Mouse (Mus musculus) neural tube, embryonic 14.5 days (tissue): ENCODE data around the gene Scamp1. TPM values are rescaled to one million over a fixed set of nuclear protein-coding genes. Genes with fewer than 3 reads are reported as not detected.
A peak's percentile ranks its signal among the peaks of the same experiment; 100 is the strongest.
"Not testable (repeated sequence)": the region's sequence is repeated elsewhere in the genome, so short reads cannot be mapped to it uniquely, and the experiment has no call there.

Source experiments
- ATAC-seq: fragments of 200-750 bp; cut with Nextera tagmentation; 2 replicates; pipeline ENCODE4 v1.8.0; 2017; ENCODE audit warnings: low read depth, mild to moderate bottlenecking, moderate TSS enrichment, moderate library complexity
- H3K27ac ChIP-seq: fragments of 300-500 bp; sonication (generic); 2 replicates; pipeline ENCODE4 v1.5.1; 2014; ENCODE audit warnings: low read depth, mild to moderate bottlenecking, control low read depth, low read length, moderate library complexity, mixed read lengths
- H3K27me3 ChIP-seq: fragments of 300-500 bp; sonication (generic); 2 replicates; pipeline ENCODE4 v1.6.1; 2014; ENCODE audit warnings: low read length; ENCODE audit not compliant: control insufficient read depth, insufficient read depth
- H3K36me3 ChIP-seq: fragments of 300-500 bp; sonication (generic); 2 replicates; pipeline ENCODE4 v1.6.1; 2014; ENCODE audit warnings: low read length, mixed read lengths; ENCODE audit not compliant: control insufficient read depth, insufficient read depth
- H3K4me1 ChIP-seq: fragments of 300-500 bp; sonication (generic); 2 replicates; pipeline ENCODE4 v1.6.1; 2014; ENCODE audit warnings: low read length; ENCODE audit not compliant: control insufficient read depth, insufficient read depth
- H3K4me2 ChIP-seq: fragments of 300-500 bp; sonication (generic); 2 replicates; pipeline ENCODE4 v1.6.1; 2014; ENCODE audit warnings: mild to moderate bottlenecking, low read depth, low read length, control low read depth
- H3K4me3 ChIP-seq: fragments of 300-500 bp; sonication (generic); 2 replicates; pipeline ENCODE4 v1.5.1; 2014; ENCODE audit warnings: low read depth, low read length, control low read depth, mixed read lengths
- H3K9ac ChIP-seq: fragments of 300-500 bp; sonication (generic); replicated peaks from 2 replicates; pipeline ENCODE4 v1.6.1; 2014; ENCODE audit warnings: low read depth, mild to moderate bottlenecking, control low read depth, low read length, mixed read lengths
- H3K9me3 ChIP-seq: fragments of 300-500 bp; sonication (generic); 2 replicates; pipeline ENCODE4 v1.6.1; 2016; ENCODE audit warnings: low read length; ENCODE audit not compliant: control insufficient read depth
- WGBS: fragments of 180-500 bp; shearing (Covaris S2); extraction: QIAGEN DNeasy Blood & Tissue Kit; methylation state at CpG from one replicate; pipeline ENCODE4 v1.1.7; 2014; 5-methylcytosine and 5-hydroxymethylcytosine counted together
- polyA plus RNA-seq: library from polyadenylated mRNA; unstranded; fragments of >200 nt; fragmentation: Nextera tagmentation; extraction: Ambion mirVana; gene quantifications from 2 replicates; pipeline ENCODE4 v1.2.1, GENCODE M21; 2014

The Scamp1 gene
- polyA plus RNA-seq = 181 and 182 TPM in 2 replicates

DNA sequence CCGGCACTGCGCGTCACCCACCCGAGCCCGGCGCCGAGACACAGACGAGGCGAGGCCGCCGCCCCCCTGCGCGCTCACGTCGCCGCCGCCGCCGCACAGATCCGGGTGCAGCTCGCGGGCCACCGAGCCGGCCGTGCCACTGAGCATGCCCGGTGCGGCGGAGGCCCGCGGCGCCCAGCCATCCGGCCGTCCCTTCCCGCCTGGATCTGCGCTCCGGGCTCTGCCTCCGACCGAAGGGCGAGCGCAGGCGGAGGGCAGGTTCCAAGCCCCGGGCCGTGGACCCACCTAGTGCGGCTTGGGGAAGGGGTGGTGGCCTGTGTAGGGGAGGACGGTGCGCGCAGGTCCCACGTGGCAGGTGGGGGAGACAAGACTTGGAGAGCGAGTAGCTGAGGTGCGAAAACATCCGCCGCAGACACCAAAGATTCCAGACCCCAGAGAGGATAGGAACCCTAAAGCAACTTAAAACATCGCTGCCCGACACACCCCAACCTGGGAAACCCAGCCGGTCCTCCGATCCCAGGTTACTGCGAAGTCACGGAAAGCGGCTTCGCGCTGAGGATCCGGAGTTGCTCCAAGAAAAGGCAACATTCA lies at the start of gene Scamp1:
Scamp1 (minus strand) TSS at position 577 of the 591 bp plus-strand sequence.
- H3K9me3 ChIP-seq = no peaks in the 10 kb centered on the region
- ATAC-seq = peak; percentile 97
- peak within 1 kb of the TSS; percentile 69 for H3K4me2 ChIP-seq
- peak within 1 kb of the TSS; percentile 93 for H3K27ac ChIP-seq
- peaks cover 15% of the 10 kb centered on the region for H3K4me1 ChIP-seq
- 2% methylated on average over 40 of the region's 62 CpGs for whole genome bisulfite sequencing
- peak within 1 kb of the TSS; percentile 80 for H3K4me3 ChIP-seq
- no peaks in the 10 kb centered on the region for H3K27me3 ChIP-seq
- H3K9ac ChIP-seq = peak within 1 kb of the TSS; percentile 99
- H3K36me3 ChIP-seq = no peaks in the 10 kb centered on the region

DNA sequence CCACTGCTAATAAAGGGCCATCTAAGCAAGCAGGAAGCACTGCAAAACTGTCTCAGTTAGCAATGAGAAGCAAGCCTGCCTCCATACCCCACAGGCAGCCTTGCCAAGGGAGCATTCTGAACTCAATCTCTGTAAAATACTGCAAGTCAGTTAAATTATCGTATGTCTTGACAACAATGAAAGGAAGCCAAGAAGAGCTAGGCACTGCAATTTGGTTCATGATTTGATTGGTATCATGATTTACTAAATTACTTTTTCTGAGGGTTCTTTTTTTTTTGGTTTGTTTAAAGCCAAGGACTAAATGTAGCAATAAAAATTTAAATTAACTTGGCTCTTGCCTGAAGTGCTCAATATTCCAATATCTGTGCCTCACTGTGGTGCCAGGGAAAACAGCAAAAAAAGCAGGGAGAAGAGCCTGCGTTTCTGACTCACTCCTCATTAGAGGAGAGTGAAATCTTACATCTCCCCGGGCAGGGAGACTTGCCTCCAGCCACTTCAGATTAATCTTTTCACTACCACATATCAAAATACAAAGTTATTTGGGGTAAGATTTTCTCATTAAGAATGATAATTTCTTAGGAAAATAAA lies 44.8 kb upstream of the Scamp1 start:
- Histone ChIP-seq H3K4me1 (no peaks in the 10 kb centered on the region), H3K4me3 (no peak overlapping the region), H3K27me3 (no peaks in the 10 kb centered on the region), H3K27ac (peak overlapping the region; percentile 34; the same call in 1 of the 2 replicates), H3K9ac (no peak overlapping the region), H3K4me2 (no peak overlapping the region), H3K36me3 (no peaks in the 10 kb centered on the region), H3K9me3 (no peaks in the 10 kb centered on the region)
- WGBS = 59% methylated on average over 3 of the region's 3 CpGs
- peak; percentile 34; the same call in 1 of the 2 replicates for ATAC-seq

DNA sequence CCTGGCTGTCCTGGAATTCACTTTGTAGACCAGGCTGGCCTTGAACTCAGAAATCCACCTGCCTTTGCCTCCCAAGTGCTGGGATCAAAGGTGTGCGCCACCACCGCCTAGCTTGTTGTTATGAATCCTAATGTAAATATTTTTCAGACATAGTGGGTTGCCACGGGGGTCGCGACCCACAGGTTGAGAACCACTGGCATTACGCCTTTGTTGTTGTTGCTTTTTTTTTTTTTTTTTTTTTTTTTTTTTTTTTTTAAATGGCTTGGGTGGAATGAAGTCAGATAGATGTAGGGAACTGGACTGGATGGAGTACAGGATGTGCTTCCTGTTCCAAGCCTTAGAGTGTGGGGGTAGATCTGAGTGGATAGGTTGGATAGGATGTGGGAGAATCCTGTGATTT lies 43.3 kb upstream of the Scamp1 start:
- not testable (repeated sequence) for H3K9ac ChIP-seq, H3K4me3 ChIP-seq, H3K27ac ChIP-seq, ATAC-seq, H3K4me1 ChIP-seq, H3K9me3 ChIP-seq, H3K36me3 ChIP-seq, H3K4me2 ChIP-seq, H3K27me3 ChIP-seq
- WGBS = 94% methylated on average over 6 of the region's 6 CpGs

DNA sequence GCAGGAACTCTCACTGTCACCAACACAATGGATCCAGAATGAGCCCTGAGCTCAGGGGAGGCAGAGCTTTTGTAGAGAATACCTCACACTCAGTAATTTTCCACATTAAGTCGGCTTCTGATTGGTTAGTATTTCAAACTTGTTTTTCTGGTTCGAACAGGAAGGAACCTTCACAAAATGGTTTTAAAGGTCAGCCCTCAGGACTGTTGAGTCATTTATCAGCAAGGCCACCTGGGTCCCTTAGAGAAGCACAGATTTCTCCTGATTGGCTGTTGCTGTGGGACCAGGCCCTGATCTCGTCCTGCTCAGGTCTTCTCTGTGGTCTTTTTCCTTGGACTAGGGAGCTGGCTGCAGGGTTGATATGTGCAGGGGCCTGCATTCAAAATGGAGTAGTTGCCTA lies 42.4 kb upstream of the Scamp1 start:
- H3K9me3 ChIP-seq = no peaks in the 10 kb centered on the region; the same call in 1 of the 2 replicates
- no peak overlapping the region for H3K27ac ChIP-seq
- no peaks in the 10 kb centered on the region for H3K27me3 ChIP-seq
- no peaks in the 10 kb centered on the region for H3K36me3 ChIP-seq
- no peak overlapping the region for H3K9ac ChIP-seq
- no peak overlapping the region for H3K4me2 ChIP-seq
- 74% methylated on average over 3 of the region's 3 CpGs for WGBS
- no peaks in the 10 kb centered on the region for H3K4me1 ChIP-seq
- no peak for ATAC-seq
- H3K4me3 ChIP-seq = no peak overlapping the region

- Histone ChIP-seq H3K27me3 (no peaks in the 10 kb centered on the region), H3K9me3 (no peaks in the 10 kb centered on the region; the same call in 1 of the 2 replicates), H3K4me3 (no peak overlapping the region), H3K36me3 (no peaks in the 10 kb centered on the region), H3K4me1 (no peaks in the 10 kb centered on the region), H3K4me2 (no peak overlapping the region), H3K27ac (no peak overlapping the region), H3K9ac (no peak overlapping the region)
- WGBS = 92% methylated on average over 4 of the region's 4 CpGs
- no peak for ATAC-seq
Measured at GRCm38 (mm10) chr13:94322475-94322874, 36.8 kb upstream of the Scamp1 start.

DNA sequence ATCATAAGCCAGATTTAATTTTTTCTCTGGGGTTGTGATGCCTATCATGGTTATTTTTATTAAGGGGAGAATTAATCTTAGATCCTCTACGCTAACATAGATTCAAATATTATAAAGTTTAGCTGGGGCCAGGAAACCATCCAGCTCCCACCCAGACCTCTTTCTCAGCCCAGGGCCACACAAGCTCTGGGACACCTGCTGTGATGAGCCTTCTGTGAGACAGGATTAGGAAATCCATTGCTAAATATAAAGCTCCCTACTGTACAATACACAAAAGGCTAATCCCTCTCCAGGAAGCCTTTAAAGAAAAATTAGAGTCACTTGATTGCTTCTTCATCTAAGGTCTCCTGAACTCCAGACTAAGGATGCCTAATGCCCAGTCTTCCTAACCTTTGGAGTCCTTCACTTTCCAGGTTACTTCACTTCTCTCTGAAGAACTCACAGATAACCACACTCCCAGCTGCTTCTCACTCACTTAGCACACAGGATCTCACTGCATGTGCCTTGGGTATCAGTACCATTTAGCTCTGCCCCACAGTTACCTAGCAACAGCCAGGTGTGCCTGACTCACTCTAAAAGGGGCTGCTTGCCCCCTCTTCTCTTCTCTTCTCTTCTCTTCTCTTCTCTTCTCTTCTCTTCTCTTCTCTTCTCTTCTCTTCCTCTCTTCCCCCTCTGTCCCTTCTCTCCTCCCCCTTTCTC lies 35.6 kb upstream of the Scamp1 start:
- Histone ChIP-seq H3K4me1 (no peaks in the 10 kb centered on the region), H3K27me3 (no peaks in the 10 kb centered on the region), H3K9me3 (no peaks in the 10 kb centered on the region; the same call in 1 of the 2 replicates), H3K4me3 (no peak overlapping the region), H3K4me2 (no peak overlapping the region), H3K36me3 (no peaks in the 10 kb centered on the region), H3K27ac (no peak overlapping the region), H3K9ac (no peak overlapping the region)
- WGBS = 84% methylated on average over 1 of the region's 1 CpGs
- ATAC-seq = no peak

GRCm38 (mm10) chr13:94316975-94317511 lies 31.4 kb upstream of the Scamp1 start:
- Histone ChIP-seq H3K27me3 (no peaks in the 10 kb centered on the region), H3K4me1 (no peaks in the 10 kb centered on the region), H3K9ac (no peak overlapping the region), H3K27ac (no peak overlapping the region), H3K36me3 (no peaks in the 10 kb centered on the region), H3K9me3 (no peaks in the 10 kb centered on the region), H3K4me2 (no peak overlapping the region), H3K4me3 (no peak overlapping the region)
- WGBS = 35% methylated on average over 10 of the region's 10 CpGs
- no peak for ATAC-seq

DNA sequence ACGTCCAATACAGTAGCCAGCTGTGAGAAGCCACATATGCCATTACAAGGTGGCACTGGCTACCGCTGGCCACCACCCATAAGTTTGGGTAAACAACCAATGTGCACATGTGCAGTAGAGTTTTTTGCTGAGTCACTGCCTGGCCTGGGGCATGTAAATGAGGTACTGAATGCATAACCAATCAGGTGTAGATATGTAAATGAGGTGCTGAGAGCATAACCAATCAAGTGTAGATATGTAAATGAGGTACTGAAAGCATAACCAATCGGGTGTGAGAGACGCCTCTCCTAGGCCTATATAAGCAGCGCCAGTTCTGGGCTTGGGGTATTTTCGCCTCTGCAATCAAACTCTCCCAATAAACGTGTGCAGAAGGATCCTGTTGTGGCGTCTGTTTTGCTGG lies 27.2 kb upstream of the Scamp1 start:
- not testable (repeated sequence) for ATAC-seq, H3K27me3 ChIP-seq
- WGBS = 90% methylated on average over 8 of the region's 8 CpGs

DNA sequence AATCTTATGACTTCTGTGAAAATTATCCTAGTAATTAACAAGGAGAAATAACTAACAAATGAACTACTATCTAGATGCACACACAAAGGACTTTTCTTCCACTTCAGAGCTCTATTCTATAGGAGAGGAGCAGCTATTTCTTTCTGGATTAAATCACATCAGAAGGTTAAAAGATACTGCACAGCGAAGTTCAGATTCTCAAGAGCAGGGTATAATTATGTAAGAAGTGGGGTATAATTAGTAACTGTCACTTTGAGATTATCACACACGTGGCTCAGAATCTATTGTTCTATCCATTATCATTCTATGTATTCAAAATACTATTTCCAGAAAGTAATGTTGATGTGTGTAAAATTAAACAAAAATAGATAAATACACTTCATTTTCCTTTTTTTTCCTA lies 22.6 kb upstream of the Scamp1 start:
- no peaks in the 10 kb centered on the region for H3K9me3 ChIP-seq
- H3K36me3 ChIP-seq = no peaks in the 10 kb centered on the region
- H3K9ac ChIP-seq = no peak overlapping the region
- H3K27me3 ChIP-seq = no peaks in the 10 kb centered on the region
- no peak for ATAC-seq
- H3K4me3 ChIP-seq = no peak overlapping the region
- no peaks in the 10 kb centered on the region for H3K4me1 ChIP-seq
- no peak overlapping the region for H3K27ac ChIP-seq
- H3K4me2 ChIP-seq = no peak overlapping the region
- 67% methylated on average over 2 of the region's 2 CpGs for WGBS

More for the DNA sequence above, 27.2 kb upstream of the Scamp1 start:
- not testable (repeated sequence) for H3K4me3 ChIP-seq, H3K4me1 ChIP-seq, H3K9me3 ChIP-seq, H3K9ac ChIP-seq, H3K27ac ChIP-seq, H3K36me3 ChIP-seq, H3K4me2 ChIP-seq
